Comparison of ENCODE assay signal across 16 mouse cellular contexts in the genomic region with DNA sequence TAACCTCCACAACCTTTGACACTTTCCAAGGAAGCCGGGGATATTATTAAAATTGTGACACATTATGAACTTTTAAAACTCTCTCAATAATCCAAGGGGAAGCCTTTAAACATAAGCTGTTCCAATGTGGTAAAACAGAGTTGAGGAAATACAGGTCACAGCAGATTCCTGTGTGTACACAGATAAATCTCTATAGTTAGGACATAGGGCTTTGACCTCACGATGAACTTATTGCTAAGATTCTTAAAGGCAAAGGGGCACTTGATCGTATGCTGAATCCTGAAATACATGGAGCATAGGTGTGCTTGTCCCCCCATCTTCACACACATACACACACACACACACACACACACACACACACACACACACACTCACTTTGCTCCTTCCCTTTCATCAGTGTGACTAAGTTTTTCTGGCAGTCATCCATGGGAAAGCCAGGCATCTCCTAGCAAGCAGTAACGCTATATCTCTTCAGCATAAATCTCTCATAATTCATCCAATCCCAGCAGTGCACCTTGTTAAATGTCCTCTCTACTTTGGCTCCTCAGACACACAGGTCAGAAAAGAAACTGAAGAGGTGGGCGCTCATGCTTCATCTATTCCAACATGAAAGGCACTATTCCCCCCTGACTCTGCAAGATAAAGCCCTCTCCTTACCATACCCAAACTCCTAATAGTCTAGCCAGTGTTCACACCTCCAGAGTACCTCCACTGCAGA.
DNase-seq lines count a peak whose midpoint lies in the region; ATAC-seq and TF ChIP-seq lines count a peak whose summit lies in the region.
"Had no signal": no experiment of that assay in that cellular context is flagged by ENCODE, and none has a peak within 500 bp of the region (broad histone marks: within the 10 kb centered on the region; RNA-seq: fewer than 3 reads in every experiment).

No protein-coding gene starts in this region.

- H3K27ac ChIP-seq in intestine, embryonic 14.5 days (ENCODE audit: low read depth) = no peak overlapping the region
- H3K27ac ChIP-seq in intestine, postnatal 0 days (ENCODE audit: low read depth, low read length) = no peak overlapping the region
- H3K27ac ChIP-seq in intestine, embryonic 15.5 days = no peak overlapping the region
- H3K27ac ChIP-seq: limb, embryonic 12.5 days; lung, embryonic 15.5 days had no signal

- peak; percentile 54 for DNase-seq in intestine, embryonic 14.5 days (ENCODE audit: low spot score)
- peak; percentile 57 for DNase-seq in 416B (ENCODE audit: low read depth)
- DNase-seq in Muller cell, postnatal 12 days (ENCODE audit: inconsistent ontology term) = peak; percentile 29
- DNase-seq in spleen, adult 18-20 months = no peak
- DNase-seq: cerebellum, adult 2 months; gastrocnemius, postnatal 10 days; heart, postnatal 36 days; kidney, postnatal 25 days had no signal

- H3K9ac ChIP-seq in intestine, embryonic 14.5 days (ENCODE audit: low read length) = no peak overlapping the region
- H3K9ac ChIP-seq in intestine, postnatal 0 days (ENCODE audit: low read depth, low read length) = no peak overlapping the region
- no peak overlapping the region for H3K9ac ChIP-seq in intestine, embryonic 15.5 days
- H3K9ac ChIP-seq: limb, embryonic 12.5 days; lung, embryonic 15.5 days had no signal

- H3K4me1 ChIP-seq in intestine, embryonic 14.5 days (replicated peaks; ENCODE audit: control insufficient read depth, insufficient read depth, low read length) = peaks cover 6% of the 10 kb centered on the region
- 0 out of 2 replicates have a peak, but pooled peaks cover 2% of the 10 kb centered on the region for H3K4me1 ChIP-seq in intestine, postnatal 0 days (replicated peaks; ENCODE audit: control insufficient read depth, insufficient read depth, low read length)
- 0 out of 2 replicates have a peak, but pooled peaks cover 3% of the 10 kb centered on the region for H3K4me1 ChIP-seq in intestine, embryonic 15.5 days (replicated peaks)

- WGBS in intestine, embryonic 14.5 days = 41% methylated on average over 5 of the region's 5 CpGs
- 36% methylated on average over 5 of the region's 5 CpGs for WGBS in intestine, postnatal 0 days
- 39% methylated on average over 5 of the region's 5 CpGs for WGBS in intestine, embryonic 15.5 days

- peaks cover 5% of the 10 kb centered on the region; the same call in 1 of the 2 replicates for H3K36me3 ChIP-seq in intestine, embryonic 14.5 days (ENCODE audit: control insufficient read depth, insufficient read depth, low read length)
- no peaks in the 10 kb centered on the region for H3K36me3 ChIP-seq in intestine, postnatal 0 days (ENCODE audit: control insufficient read depth, insufficient read depth)
- H3K36me3 ChIP-seq in intestine, embryonic 15.5 days = no peaks in the 10 kb centered on the region
- H3K36me3 ChIP-seq: lung, embryonic 15.5 days had no signal

- no peak overlapping the region for H3K4me3 ChIP-seq in intestine, embryonic 14.5 days (ENCODE audit: low read depth, low read length)
- no peak overlapping the region for H3K4me3 ChIP-seq in intestine, postnatal 0 days (ENCODE audit: low read depth, low read length)
- no peak overlapping the region for H3K4me3 ChIP-seq in intestine, embryonic 15.5 days (replicated peaks)
- H3K4me3 ChIP-seq: limb, embryonic 12.5 days; lung, embryonic 15.5 days; megakaryocyte, embryonic 14.5 days had no signal

- no peaks in the 10 kb centered on the region for H3K9me3 ChIP-seq in intestine, embryonic 14.5 days (ENCODE audit: control insufficient read depth, low read length)
- H3K9me3 ChIP-seq in intestine, postnatal 0 days (ENCODE audit: control insufficient read depth) = no peaks in the 10 kb centered on the region
- H3K9me3 ChIP-seq in intestine, embryonic 15.5 days = no peaks in the 10 kb centered on the region
- H3K9me3 ChIP-seq: limb, embryonic 12.5 days; lung, embryonic 15.5 days; megakaryocyte, embryonic 14.5 days had no signal

- TF ChIP-seq CTCF in intestine, postnatal 0 days (IDR thresholded peaks at IDR 0.05; ENCODE audit: low read depth) = no peak

- 0 out of 2 replicates have a peak, but pooled peaks have one; percentile 15 for ATAC-seq in intestine, embryonic 14.5 days (replicated peaks; ENCODE audit: low FRiP score, low TSS enrichment, low read depth)
- no peak for ATAC-seq in intestine, postnatal 0 days
- ATAC-seq in intestine, embryonic 15.5 days = peak; percentile 56; the same call in 1 of the 2 replicates
- ATAC-seq in erythroblast, adult 5-6 weeks (replicated peaks; ENCODE audit: low FRiP score, poor library complexity, severe bottlenecking) = no peak
- ATAC-seq: forebrain, embryonic 14.5 days; inflammation-experienced regulatory T-cells, adult 6 months had no signal

- no peak overlapping the region for H3K4me2 ChIP-seq in intestine, embryonic 14.5 days (ENCODE audit: low read length)
- H3K4me2 ChIP-seq in intestine, postnatal 0 days (replicated peaks; ENCODE audit: low read depth) = no peak overlapping the region
- no peak overlapping the region for H3K4me2 ChIP-seq in intestine, embryonic 15.5 days (replicated peaks)
- H3K4me2 ChIP-seq: limb, embryonic 12.5 days; lung, embryonic 15.5 days had no signal

- no peaks in the 10 kb centered on the region for H3K27me3 ChIP-seq in intestine, embryonic 14.5 days (replicated peaks; ENCODE audit: control insufficient read depth, insufficient read depth, low read length)
- no peaks in the 10 kb centered on the region for H3K27me3 ChIP-seq in intestine, postnatal 0 days (replicated peaks; ENCODE audit: control insufficient read depth, insufficient read depth, low read length)
- H3K27me3 ChIP-seq in intestine, embryonic 15.5 days (replicated peaks) = no peaks in the 10 kb centered on the region
- H3K27me3 ChIP-seq: limb, embryonic 12.5 days; lung, embryonic 15.5 days; megakaryocyte, embryonic 14.5 days had no signal

Comparison
In these comparisons a context has a peak if more than half of its experiments do, and no peak if none do; other contexts are left out.
1. ATAC-seq: peak in intestine, embryonic 14.5 days (single experiment) and intestine, embryonic 15.5 days (single experiment); none in intestine, postnatal 0 days (single experiment) and erythroblast, adult 5-6 weeks (single experiment).
2. DNase-seq: peak in intestine, embryonic 14.5 days (single experiment), 416B (single experiment) and Muller cell, postnatal 12 days (single experiment); none in spleen, adult 18-20 months (0 of 2).